Mouse (Mus musculus) heart, adult 2 months (tissue): Measurements from ENCODE around the gene Fbxo4.

Experiments used
- CTCF ChIP-seq: fragments of 200-600 bp; IDR thresholded peaks from 2 replicates; pipeline ENCODE4 v1.8.1; 2022; ENCODE audit warnings: antibody characterized with exemption, mild to moderate bottlenecking, moderate library complexity
- EP300 ChIP-seq: fragments of 200-500 bp; IDR thresholded peaks from 2 replicates; pipeline ENCODE4 v1.6.1; 2011; ENCODE audit warnings: low read depth, low read length, control low read depth; ENCODE audit not compliant: insufficient read depth
- POLR2A ChIP-seq: fragments of 200-500 bp; IDR thresholded peaks from 2 replicates; pipeline ENCODE4 v1.6.1; 2011; ENCODE audit warnings: mild to moderate bottlenecking, low read depth, low read length, control low read depth; ENCODE audit not compliant: insufficient read depth

DNA sequence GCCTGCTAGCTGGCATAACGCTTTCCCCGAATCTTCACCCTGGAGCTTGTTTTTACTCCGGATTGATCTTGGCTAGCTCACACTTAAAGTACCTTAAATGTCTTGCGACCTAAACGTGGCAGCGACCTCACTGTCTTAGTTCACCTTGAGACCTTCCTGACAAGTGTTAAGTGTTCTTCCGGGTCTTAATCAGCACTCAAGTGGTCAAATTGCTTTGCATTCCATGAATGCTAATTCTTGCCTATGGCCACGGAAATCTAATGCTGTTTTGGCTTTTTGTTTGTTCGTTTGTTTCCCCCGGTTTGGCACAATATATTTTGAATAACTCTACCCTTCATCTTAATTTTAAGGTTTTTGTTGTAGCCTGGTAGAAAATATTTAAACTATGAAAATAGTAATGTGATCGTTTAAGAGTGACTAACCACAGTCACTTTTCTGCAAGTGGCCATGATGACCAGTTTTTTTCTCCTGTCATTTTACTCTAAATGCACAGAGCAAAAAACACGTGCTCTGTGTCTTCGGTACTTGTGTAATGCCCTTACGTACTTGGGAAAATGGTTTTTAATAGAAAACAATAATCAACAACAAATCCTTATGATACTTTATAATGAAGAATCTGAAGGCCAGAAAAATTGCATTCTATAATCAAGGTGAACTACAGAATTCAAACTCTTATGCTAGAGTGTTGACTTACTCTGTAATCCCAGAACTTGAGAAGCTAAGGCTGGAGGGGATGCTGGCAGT is 17.1 kb upstream of the Fbxo4 start:
- TF ChIP-seq EP300: no peak
- TF ChIP-seq CTCF: no peak
- TF ChIP-seq POLR2A: no peak; the same call in 1 of the 2 replicates
